Mouse (Mus musculus): ENCODE data around the gene Ttc39b. TPM values are rescaled to one million over a fixed set of nuclear protein-coding genes. Genes with fewer than 3 reads are reported as not detected.
A peak's percentile ranks its signal among the peaks of the same experiment; 100 is the strongest.

Gene Ttc39b
- polyA plus RNA-seq, 1 experiment from 2014 or later = 2.9 TPM

DNA sequence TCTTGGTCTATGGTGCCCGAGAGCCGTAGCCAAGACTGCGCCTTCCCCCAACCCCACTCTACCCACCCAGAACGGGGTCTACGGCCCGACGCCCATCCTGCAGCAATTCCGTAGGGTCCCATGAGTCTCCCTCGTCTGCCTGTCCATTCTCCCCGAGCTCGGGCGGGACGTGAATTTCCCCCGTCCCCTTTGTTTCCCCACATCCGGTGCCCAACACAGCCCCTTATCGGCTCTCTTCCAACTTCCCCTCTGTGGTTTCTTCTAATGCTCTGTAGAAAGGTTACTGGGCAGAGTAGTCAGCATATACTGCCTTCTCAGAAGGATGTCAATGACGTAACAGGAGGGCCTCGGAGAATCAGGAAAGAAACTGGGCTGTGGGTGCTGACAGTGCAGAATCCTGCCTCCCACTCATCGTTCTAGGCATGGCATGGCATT lies 50.4 kb downstream of the Ttc39b start:
- no peak for ATAC-seq (replicated peaks; ENCODE audit: insufficient number of reproducible peaks, low FRiP score, low TSS enrichment)
- Histone ChIP-seq H3K4me2 (peak overlapping the region; percentile 16; the same call in 1 of the 2 replicates), H3K4me3 (ENCODE audit: low read depth, low read length) (no peak overlapping the region), H3K27ac (ENCODE audit: low read depth, low read length) (no peak overlapping the region), H3K9ac (ENCODE audit: low read depth, low read length) (peak overlapping the region; percentile 16; the same call in 1 of the 2 replicates), H3K4me1 (ENCODE audit: control insufficient read depth, insufficient read depth, low read length) (no peaks in the 10 kb centered on the region), H3K36me3 (ENCODE audit: control insufficient read depth, insufficient read depth, low read length) (no peaks in the 10 kb centered on the region), H3K9me3 (replicated peaks; ENCODE audit: control insufficient read depth, low read length) (no peaks in the 10 kb centered on the region), H3K27me3 (ENCODE audit: control insufficient read depth, insufficient read depth, low read length) (no peaks in the 10 kb centered on the region)
- 71% methylated on average over 19 of the region's 19 CpGs for WGBS (ENCODE audit: insufficient replicate concordance)

DNA sequence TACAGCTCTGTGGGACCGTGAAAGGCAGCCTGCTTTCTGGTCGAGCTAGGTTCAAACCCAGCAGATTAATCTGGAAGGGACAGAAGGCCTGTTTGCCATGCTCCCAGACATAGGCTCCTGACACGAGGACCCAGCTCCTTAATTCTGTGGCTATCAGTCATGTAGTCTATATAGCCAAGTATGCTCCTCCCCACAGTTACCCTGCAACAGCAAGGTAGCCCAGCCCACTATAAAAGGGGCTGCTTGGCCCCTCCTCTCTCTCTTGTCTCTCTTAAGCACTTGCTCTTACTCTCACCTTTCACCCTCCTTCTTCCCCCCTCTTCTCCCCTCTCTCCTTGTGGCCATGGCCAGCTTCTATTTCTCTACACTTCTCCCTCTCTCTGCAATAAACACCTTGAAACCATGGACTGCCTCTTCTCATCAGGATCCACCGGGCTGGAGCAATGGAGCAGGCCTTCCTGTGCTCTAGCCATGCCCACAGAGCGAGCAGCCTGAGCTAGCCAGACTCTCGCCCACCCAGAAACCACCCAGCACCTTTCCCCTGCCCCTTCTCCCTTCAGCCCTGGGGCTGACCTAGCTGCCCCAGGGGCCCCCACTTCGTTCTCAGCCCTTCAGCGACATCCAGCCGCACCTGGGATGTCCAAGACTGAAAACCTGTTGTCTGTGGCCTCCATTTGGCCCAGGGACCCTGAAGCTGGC lies 51.0 kb downstream of the Ttc39b start:
- Histone ChIP-seq H3K9me3 (replicated peaks; ENCODE audit: control insufficient read depth, low read length) (no peaks in the 10 kb centered on the region), H3K27me3 (ENCODE audit: control insufficient read depth, insufficient read depth, low read length) (no peaks in the 10 kb centered on the region), H3K4me3 (ENCODE audit: low read depth, low read length) (no peak overlapping the region), H3K4me2 (no peak overlapping the region), H3K9ac (ENCODE audit: low read depth, low read length) (peak overlapping the region; percentile 16; the same call in 1 of the 2 replicates), H3K36me3 (ENCODE audit: control insufficient read depth, insufficient read depth, low read length) (no peaks in the 10 kb centered on the region), H3K27ac (ENCODE audit: low read depth, low read length) (no peak overlapping the region), H3K4me1 (ENCODE audit: control insufficient read depth, insufficient read depth, low read length) (no peaks in the 10 kb centered on the region)
- ATAC-seq (replicated peaks; ENCODE audit: insufficient number of reproducible peaks, low FRiP score, low TSS enrichment) = no peak
- 76% methylated on average over 9 of the region's 9 CpGs for WGBS (ENCODE audit: insufficient replicate concordance)

DNA sequence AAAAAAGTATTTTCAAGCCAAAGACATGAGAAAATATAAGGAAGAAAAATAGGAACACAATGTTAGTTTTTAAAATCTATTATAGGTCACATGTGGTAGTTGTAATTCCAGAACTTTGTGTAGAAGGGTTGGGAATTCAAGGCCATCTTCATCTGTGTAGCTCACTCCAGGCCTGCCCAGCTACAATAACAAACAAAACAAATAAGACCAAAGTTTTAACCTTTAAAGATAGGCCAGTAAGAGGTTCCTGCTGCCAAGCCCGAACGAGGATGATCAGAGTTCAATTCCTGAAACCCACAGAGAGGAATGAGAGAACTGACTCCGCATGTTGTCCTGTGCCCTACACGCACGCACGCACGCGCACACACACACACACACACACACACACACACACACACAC lies 53.6 kb downstream of the Ttc39b start:
- no peak overlapping the region for H3K4me3 ChIP-seq (ENCODE audit: low read depth, low read length)
- WGBS (ENCODE audit: insufficient replicate concordance) = 86% methylated on average over 8 of the region's 8 CpGs
- no peak for ATAC-seq (replicated peaks; ENCODE audit: insufficient number of reproducible peaks, low FRiP score, low TSS enrichment)
- H3K4me1 ChIP-seq (ENCODE audit: control insufficient read depth, insufficient read depth, low read length) = no peaks in the 10 kb centered on the region
- H3K36me3 ChIP-seq (ENCODE audit: control insufficient read depth, insufficient read depth, low read length) = no peaks in the 10 kb centered on the region
- no peak overlapping the region for H3K9ac ChIP-seq (ENCODE audit: low read depth, low read length)
- no peak overlapping the region for H3K27ac ChIP-seq (ENCODE audit: low read depth, low read length)
- no peaks in the 10 kb centered on the region for H3K9me3 ChIP-seq (replicated peaks; ENCODE audit: control insufficient read depth, low read length)
- H3K27me3 ChIP-seq (ENCODE audit: control insufficient read depth, insufficient read depth, low read length) = no peaks in the 10 kb centered on the region
- no peak overlapping the region for H3K4me2 ChIP-seq

DNA sequence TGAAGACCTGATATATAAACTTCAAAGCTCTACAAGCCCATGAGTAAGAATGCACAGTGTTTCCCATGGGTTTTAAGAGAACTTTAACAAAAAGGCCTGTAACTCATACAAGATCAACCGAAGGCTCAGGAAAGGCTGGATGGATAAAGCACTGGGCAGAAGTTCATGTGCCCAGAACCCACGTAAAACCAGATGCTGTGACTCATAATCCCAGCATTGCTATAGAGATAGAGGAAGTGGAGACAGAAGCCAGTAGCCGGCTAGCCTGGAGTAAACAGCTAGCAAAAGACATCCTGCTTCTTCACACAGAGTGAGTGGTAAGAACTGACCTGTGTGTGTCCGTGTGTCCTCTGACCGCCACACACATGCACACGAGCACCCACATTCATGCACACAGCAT lies 54.4 kb downstream of the Ttc39b start:
- ATAC-seq (replicated peaks; ENCODE audit: insufficient number of reproducible peaks, low FRiP score, low TSS enrichment) = no peak
- Histone ChIP-seq H3K4me1 (ENCODE audit: control insufficient read depth, insufficient read depth, low read length) (no peaks in the 10 kb centered on the region), H3K9ac (ENCODE audit: low read depth, low read length) (no peak overlapping the region), H3K27me3 (ENCODE audit: control insufficient read depth, insufficient read depth, low read length) (no peaks in the 10 kb centered on the region), H3K4me2 (no peak overlapping the region), H3K9me3 (replicated peaks; ENCODE audit: control insufficient read depth, low read length) (no peaks in the 10 kb centered on the region), H3K36me3 (ENCODE audit: control insufficient read depth, insufficient read depth, low read length) (no peaks in the 10 kb centered on the region), H3K4me3 (ENCODE audit: low read depth, low read length) (no peak overlapping the region), H3K27ac (ENCODE audit: low read depth, low read length) (no peak overlapping the region)
- 72% methylated on average over 6 of the region's 6 CpGs for WGBS (ENCODE audit: insufficient replicate concordance)

DNA sequence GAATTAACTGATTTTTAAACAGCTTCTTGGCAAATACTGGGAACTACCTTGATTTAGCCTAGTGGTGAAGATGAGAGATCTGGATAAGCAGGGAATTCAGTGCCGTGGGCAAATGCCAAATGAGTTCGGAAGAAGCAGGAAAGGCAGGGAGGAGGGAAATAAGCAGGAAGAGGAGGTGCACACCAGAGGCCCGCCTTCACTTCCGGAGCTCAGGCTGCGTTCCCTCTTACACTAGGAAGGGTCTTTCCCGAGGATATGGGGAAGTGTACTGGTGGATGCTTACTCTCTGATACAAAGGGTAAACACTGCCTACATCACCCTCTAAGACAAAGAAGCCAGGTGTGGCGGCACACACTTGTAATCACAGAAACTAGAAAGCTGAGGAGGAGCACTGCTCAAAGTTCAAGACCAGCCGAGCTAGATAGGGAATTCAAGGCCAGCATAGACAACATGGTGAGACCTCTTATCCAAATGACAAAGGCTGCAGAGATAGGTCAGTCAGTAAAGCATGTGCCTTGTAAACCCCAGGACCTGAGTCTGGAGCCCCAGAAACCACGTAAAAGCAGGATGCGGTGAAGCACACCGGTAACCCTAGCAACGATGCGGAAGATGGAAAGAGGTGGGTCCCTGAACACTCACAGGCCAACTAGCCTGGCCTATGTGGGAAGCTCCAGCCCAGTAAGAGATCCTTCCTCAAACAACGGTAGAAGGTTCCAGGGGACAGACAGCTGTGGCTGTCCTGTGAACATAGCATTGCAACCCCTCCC lies 57.9 kb downstream of the Ttc39b start:
- Histone ChIP-seq H3K9me3 (replicated peaks; ENCODE audit: control insufficient read depth, low read length) (no peaks in the 10 kb centered on the region), H3K36me3 (ENCODE audit: control insufficient read depth, insufficient read depth, low read length) (no peaks in the 10 kb centered on the region), H3K27me3 (ENCODE audit: control insufficient read depth, insufficient read depth, low read length) (no peaks in the 10 kb centered on the region), H3K4me1 (ENCODE audit: control insufficient read depth, insufficient read depth, low read length) (no peaks in the 10 kb centered on the region), H3K4me2 (no peak overlapping the region), H3K4me3 (ENCODE audit: low read depth, low read length) (no peak overlapping the region), H3K27ac (ENCODE audit: low read depth, low read length) (no peak overlapping the region), H3K9ac (ENCODE audit: low read depth, low read length) (no peak overlapping the region)
- ATAC-seq (replicated peaks; ENCODE audit: insufficient number of reproducible peaks, low FRiP score, low TSS enrichment) = no peak
- 71% methylated on average over 14 of the region's 14 CpGs for WGBS (ENCODE audit: insufficient replicate concordance)

DNA sequence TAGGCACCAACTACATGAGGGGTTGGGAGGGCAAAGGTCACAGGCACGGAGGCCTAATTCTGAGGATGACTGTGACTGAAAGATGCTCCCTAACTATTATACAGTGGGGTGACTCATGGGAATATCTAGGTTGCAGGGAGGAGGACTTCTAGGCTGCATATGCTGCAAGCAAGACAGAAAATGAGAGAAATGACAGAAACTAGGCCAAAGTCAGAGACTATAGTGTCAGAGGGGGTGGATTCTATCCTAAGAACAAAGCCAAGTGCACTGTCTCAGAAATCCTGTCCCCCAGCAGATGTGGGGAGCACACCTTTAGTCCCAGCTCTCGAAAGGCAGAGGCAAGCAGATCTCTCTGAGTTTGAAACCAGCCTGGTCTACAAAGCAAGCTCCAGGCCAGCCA lies 59.2 kb downstream of the Ttc39b start:
- no peaks in the 10 kb centered on the region for H3K9me3 ChIP-seq (replicated peaks; ENCODE audit: control insufficient read depth, low read length)
- 81% methylated on average over 2 of the region's 2 CpGs for WGBS (ENCODE audit: insufficient replicate concordance)
- ATAC-seq (replicated peaks; ENCODE audit: insufficient number of reproducible peaks, low FRiP score, low TSS enrichment) = no peak
- H3K27ac ChIP-seq (ENCODE audit: low read depth, low read length) = no peak overlapping the region
- H3K4me1 ChIP-seq (ENCODE audit: control insufficient read depth, insufficient read depth, low read length) = no peaks in the 10 kb centered on the region
- H3K36me3 ChIP-seq (ENCODE audit: control insufficient read depth, insufficient read depth, low read length) = no peaks in the 10 kb centered on the region
- H3K27me3 ChIP-seq (ENCODE audit: control insufficient read depth, insufficient read depth, low read length) = no peaks in the 10 kb centered on the region
- no peak overlapping the region for H3K9ac ChIP-seq (ENCODE audit: low read depth, low read length)
- no peak overlapping the region for H3K4me3 ChIP-seq (ENCODE audit: low read depth, low read length)
- H3K4me2 ChIP-seq = no peak overlapping the region

GRCm38 (mm10) chr4:83261998-83262397 lies 62.1 kb downstream of the Ttc39b start:
- no peaks in the 10 kb centered on the region for H3K4me1 ChIP-seq (ENCODE audit: control insufficient read depth, insufficient read depth, low read length)
- H3K4me2 ChIP-seq = no peak overlapping the region
- no peak overlapping the region for H3K4me3 ChIP-seq (ENCODE audit: low read depth, low read length)
- no peak for ATAC-seq (replicated peaks; ENCODE audit: insufficient number of reproducible peaks, low FRiP score, low TSS enrichment)
- no peak overlapping the region for H3K9ac ChIP-seq (ENCODE audit: low read depth, low read length)
- H3K27ac ChIP-seq (ENCODE audit: low read depth, low read length) = no peak overlapping the region
- H3K27me3 ChIP-seq (ENCODE audit: control insufficient read depth, insufficient read depth, low read length) = no peaks in the 10 kb centered on the region
- H3K9me3 ChIP-seq (replicated peaks; ENCODE audit: control insufficient read depth, low read length) = no peaks in the 10 kb centered on the region
- H3K36me3 ChIP-seq (ENCODE audit: control insufficient read depth, insufficient read depth, low read length) = no peaks in the 10 kb centered on the region
- 13% methylated on average over 2 of the region's 2 CpGs for WGBS (ENCODE audit: insufficient replicate concordance)

GRCm38 (mm10) chr4:83259690-83260089 lies 64.4 kb downstream of the Ttc39b start:
- Histone ChIP-seq H3K9me3 (replicated peaks; ENCODE audit: control insufficient read depth, low read length) (no peaks in the 10 kb centered on the region), H3K4me1 (ENCODE audit: control insufficient read depth, insufficient read depth, low read length) (no peaks in the 10 kb centered on the region), H3K36me3 (ENCODE audit: control insufficient read depth, insufficient read depth, low read length) (no peaks in the 10 kb centered on the region), H3K27me3 (ENCODE audit: control insufficient read depth, insufficient read depth, low read length) (no peaks in the 10 kb centered on the region), H3K27ac (ENCODE audit: low read depth, low read length) (no peak overlapping the region), H3K4me2 (no peak overlapping the region), H3K9ac (ENCODE audit: low read depth, low read length) (no peak overlapping the region), H3K4me3 (ENCODE audit: low read depth, low read length) (no peak overlapping the region)
- 58% methylated on average over 4 of the region's 4 CpGs for WGBS (ENCODE audit: insufficient replicate concordance)
- ATAC-seq (replicated peaks; ENCODE audit: insufficient number of reproducible peaks, low FRiP score, low TSS enrichment) = no peak
